Mouse (Mus musculus) liver, embryonic 12.5 days (tissue): ENCODE data around the gene Polr2h. TPM values are rescaled to one million over a fixed set of nuclear protein-coding genes. Genes with fewer than 3 reads are reported as not detected.

ENCODE experiments used
- ATAC-seq: fragments of 200-750 bp; cut with Nextera tagmentation; 2 replicates; pipeline ENCODE4 v1.8.0; 2017; ENCODE audit warnings: moderate number of reproducible peaks, mild to moderate bottlenecking, moderate library complexity
- H3K27ac ChIP-seq: fragments of 300-500 bp; sonication (generic); 2 replicates; pipeline ENCODE4 v1.5.1; 2016; ENCODE audit warnings: mild to moderate bottlenecking
- H3K27me3 ChIP-seq: fragments of 300-500 bp; sonication (generic); replicated peaks from 2 replicates; pipeline ENCODE4 v1.6.1; 2016; ENCODE audit warnings: mild to moderate bottlenecking, moderate library complexity
- H3K36me3 ChIP-seq: fragments of 300-500 bp; sonication (generic); 2 replicates; pipeline ENCODE4 v1.6.1; 2016; ENCODE audit warnings: mild to moderate bottlenecking, moderate library complexity
- H3K4me1 ChIP-seq: fragments of 300-500 bp; sonication (generic); 2 replicates; pipeline ENCODE4 v1.6.1; 2016
- H3K4me2 ChIP-seq: fragments of 300-500 bp; sonication (generic); 2 replicates; pipeline ENCODE4 v1.6.1; 2016; ENCODE audit warnings: mild to moderate bottlenecking, moderate library complexity
- H3K4me3 ChIP-seq: fragments of 300-500 bp; sonication (generic); 2 replicates; pipeline ENCODE4 v1.5.1; 2016; ENCODE audit warnings: mild to moderate bottlenecking, moderate library complexity
- H3K9ac ChIP-seq: fragments of 300-500 bp; sonication (generic); 2 replicates; pipeline ENCODE4 v1.6.1; 2016; ENCODE audit warnings: mild to moderate bottlenecking, moderate library complexity
- H3K9me3 ChIP-seq: fragments of 300-500 bp; sonication (generic); replicated peaks from 2 replicates; pipeline ENCODE4 v1.6.1; 2016; ENCODE audit warnings: mild to moderate bottlenecking, moderate library complexity
- WGBS: fragments of 180-500 bp; shearing (Covaris S2); methylation state at CpG from one replicate; pipeline ENCODE4 v1.1.7; 2016; ENCODE audit not compliant: insufficient replicate concordance; 5-methylcytosine and 5-hydroxymethylcytosine counted together
- polyA plus RNA-seq: library from polyadenylated mRNA; unstranded; fragments of >200 nt; fragmentation: Nextera tagmentation; extraction: Ambion mirVana; gene quantifications from 2 replicates; pipeline ENCODE4 v1.2.1, GENCODE M21; 2016

Polr2h gene
- polyA plus RNA-seq, 1 experiment from 2014 or later: 68.4 TPM

DNA sequence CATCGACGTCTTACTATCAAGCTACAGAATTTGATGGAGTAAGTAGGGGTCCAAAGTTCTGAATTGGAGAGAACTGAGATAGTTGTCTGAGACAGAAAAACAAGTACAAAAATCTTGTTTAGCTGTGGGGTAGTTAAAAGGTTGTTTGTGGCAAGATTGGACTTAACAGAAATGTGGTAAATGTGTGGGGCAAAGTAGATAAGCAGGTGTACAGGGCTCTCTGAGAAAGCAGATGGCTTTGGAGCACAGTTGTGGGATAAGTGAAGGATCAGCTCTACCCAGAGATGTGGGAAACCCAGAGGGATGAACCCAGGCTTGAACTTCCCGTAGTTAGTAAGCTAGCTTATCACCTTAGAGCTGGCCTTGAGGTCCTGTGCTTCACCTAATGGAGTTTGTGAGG, 26.7 kb upstream of the Polr2h start:
- Histone ChIP-seq H3K9me3 (no peaks in the 10 kb centered on the region), H3K36me3 (peaks cover 69% of the 10 kb centered on the region), H3K4me2 (no peak overlapping the region), H3K27me3 (peaks cover 24% of the 10 kb centered on the region), H3K9ac (no peak overlapping the region), H3K4me1 (peaks cover 67% of the 10 kb centered on the region), H3K27ac (peak overlapping the region; percentile 23; the same call in 1 of the 2 replicates), H3K4me3 (no peak overlapping the region)
- 56% methylated on average over 3 of the region's 3 CpGs for WGBS
- no peak for ATAC-seq

DNA sequence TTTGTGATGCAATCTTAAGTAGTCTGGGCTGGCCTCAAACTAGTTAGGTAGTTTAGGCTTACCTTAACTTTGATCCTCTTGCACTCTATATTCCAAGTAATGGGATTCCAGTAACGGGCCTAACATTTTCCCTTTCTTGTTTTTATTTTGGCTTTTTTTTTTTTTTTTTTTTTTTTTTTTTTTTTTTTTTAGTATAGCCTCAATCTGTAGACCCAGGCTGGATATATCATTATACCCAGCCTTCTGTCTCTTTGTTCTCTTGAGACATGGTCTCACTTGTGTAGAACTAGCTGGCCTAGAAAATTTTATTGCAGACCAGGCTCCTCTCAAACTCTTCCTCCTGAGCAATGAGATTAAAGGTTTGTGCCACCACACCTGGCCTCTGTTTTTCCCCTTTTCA, 25.8 kb upstream of the Polr2h start:
- Histone ChIP-seq H3K9me3 (no peaks in the 10 kb centered on the region), H3K27me3 (peaks cover 32% of the 10 kb centered on the region), H3K4me3 (no peak overlapping the region), H3K27ac (no peak overlapping the region), H3K4me2 (no peak overlapping the region), H3K9ac (no peak overlapping the region), H3K4me1 (peaks cover 73% of the 10 kb centered on the region), H3K36me3 (peaks cover 60% of the 10 kb centered on the region)
- WGBS: 74% methylated on average over 1 of the region's 1 CpGs
- ATAC-seq: no peak

DNA sequence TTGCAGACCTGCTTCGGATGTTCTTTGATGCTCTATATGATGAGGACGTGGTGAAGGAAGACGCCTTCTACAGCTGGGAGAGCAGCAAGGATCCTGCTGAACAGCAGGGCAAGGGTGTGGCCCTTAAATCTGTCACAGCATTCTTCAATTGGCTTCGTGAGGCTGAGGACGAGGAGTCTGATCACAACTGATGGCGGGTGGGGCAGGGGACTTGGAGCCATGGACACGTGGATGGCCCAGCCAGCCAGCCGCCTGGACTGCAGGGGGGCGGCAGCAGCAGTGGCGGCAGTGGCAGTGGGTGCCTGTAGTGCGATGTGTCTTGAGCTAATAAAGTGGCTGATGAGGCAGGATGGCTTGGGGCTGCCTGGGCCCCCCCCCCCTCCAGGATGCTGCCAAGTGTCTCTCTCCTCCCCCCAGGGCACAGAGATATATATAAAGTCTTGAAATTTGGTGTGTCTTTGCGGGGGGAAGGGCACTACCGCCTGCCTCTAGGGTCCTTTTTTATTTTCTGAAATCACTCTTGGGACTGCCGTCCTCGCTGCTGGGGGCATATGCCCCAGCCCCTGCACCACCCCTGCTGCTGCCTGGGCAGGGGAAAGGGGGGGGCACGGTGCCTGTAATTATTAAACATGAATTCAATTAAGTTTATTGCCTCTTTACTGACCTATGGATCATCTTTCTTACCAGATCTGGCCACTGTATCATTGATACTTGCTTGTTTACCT, 25.1 kb upstream of the Polr2h start:
- peak overlapping the region; percentile 70 for H3K4me3 ChIP-seq
- peaks cover 52% of the 10 kb centered on the region for H3K36me3 ChIP-seq
- H3K4me1 ChIP-seq: peaks cover 73% of the 10 kb centered on the region
- ATAC-seq: no peak
- H3K4me2 ChIP-seq: peak overlapping the region; percentile 98
- 59% methylated on average over 16 of the region's 16 CpGs for WGBS
- no peak overlapping the region for H3K9ac ChIP-seq
- H3K27ac ChIP-seq: peak overlapping the region; percentile 49; the same call in 1 of the 2 replicates
- H3K9me3 ChIP-seq: no peaks in the 10 kb centered on the region
- peaks cover 40% of the 10 kb centered on the region for H3K27me3 ChIP-seq

DNA sequence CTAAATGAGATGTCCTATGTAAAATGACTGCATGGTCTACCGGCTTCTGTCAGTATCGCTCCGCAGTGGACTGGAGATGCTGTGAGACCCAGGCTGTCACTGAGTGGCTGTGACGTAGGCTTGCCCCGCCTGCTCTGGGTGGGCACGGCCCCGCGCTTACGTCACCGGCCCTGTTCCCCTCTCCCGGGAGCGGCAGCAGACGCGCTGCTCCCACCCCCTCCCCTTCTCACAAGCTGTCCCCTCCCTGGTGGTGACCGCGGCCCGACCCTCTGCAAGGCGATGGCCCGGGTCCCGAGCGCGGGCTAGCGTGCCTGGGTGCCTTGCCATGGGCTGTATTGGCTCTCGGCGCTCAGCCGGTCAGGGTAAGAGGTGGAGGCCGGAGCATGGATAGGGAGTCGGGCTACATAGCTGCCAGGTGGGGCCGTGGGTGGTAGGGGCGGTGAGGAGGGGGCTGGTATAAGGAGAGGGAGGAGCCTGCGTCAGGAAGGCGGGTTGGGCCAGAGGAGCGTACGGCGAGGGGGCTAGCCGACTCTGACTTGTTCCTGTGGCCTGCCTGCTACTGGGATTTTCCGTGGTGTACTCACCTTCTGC, 24.3 kb upstream of the Polr2h start, which contains the start of gene Fam131a:
Fam131a (plus strand) TSS at position 131 of the 591 bp plus-strand sequence.
- Histone ChIP-seq H3K27ac (peak within 1 kb of the TSS; percentile 76), H3K4me1 (peaks cover 72% of the 10 kb centered on the region), H3K4me3 (peak within 1 kb of the TSS; percentile 70), H3K9ac (peak within 1 kb of the TSS; percentile 82), H3K4me2 (peak within 1 kb of the TSS; percentile 98), H3K9me3 (no peaks in the 10 kb centered on the region), H3K27me3 (peaks cover 46% of the 10 kb centered on the region), H3K36me3 (peaks cover 44% of the 10 kb centered on the region)
- WGBS: 1% methylated on average over 36 of the region's 37 CpGs
- ATAC-seq: peak; percentile 92

DNA sequence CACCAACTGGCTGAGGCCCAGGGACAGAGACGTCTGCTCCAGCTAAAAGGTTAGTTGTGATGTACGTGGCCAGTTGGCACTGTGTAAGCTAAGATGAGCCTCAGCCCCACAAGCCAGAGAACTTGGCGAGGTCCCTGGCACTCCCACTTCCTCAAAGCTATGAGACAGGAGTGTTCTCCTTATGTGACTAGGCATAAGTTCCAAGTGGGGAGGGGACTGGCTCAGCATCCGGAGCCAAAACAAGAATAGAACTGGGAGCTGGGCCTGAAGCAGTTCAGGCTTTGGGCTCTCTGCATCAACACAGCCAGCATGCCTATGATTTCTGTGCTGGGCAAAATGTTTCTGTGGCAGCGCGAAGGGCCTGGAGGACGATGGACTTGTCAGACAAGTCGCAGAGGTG, 22.7 kb upstream of the Polr2h start:
- no peak for ATAC-seq
- peaks cover 61% of the 10 kb centered on the region for H3K27me3 ChIP-seq
- peaks cover 29% of the 10 kb centered on the region for H3K36me3 ChIP-seq
- 69% methylated on average over 8 of the region's 8 CpGs for WGBS
- no peak overlapping the region for H3K27ac ChIP-seq
- H3K4me2 ChIP-seq: no peak overlapping the region
- no peaks in the 10 kb centered on the region for H3K9me3 ChIP-seq
- H3K4me3 ChIP-seq: no peak overlapping the region
- peaks cover 56% of the 10 kb centered on the region for H3K4me1 ChIP-seq
- no peak overlapping the region for H3K9ac ChIP-seq

DNA sequence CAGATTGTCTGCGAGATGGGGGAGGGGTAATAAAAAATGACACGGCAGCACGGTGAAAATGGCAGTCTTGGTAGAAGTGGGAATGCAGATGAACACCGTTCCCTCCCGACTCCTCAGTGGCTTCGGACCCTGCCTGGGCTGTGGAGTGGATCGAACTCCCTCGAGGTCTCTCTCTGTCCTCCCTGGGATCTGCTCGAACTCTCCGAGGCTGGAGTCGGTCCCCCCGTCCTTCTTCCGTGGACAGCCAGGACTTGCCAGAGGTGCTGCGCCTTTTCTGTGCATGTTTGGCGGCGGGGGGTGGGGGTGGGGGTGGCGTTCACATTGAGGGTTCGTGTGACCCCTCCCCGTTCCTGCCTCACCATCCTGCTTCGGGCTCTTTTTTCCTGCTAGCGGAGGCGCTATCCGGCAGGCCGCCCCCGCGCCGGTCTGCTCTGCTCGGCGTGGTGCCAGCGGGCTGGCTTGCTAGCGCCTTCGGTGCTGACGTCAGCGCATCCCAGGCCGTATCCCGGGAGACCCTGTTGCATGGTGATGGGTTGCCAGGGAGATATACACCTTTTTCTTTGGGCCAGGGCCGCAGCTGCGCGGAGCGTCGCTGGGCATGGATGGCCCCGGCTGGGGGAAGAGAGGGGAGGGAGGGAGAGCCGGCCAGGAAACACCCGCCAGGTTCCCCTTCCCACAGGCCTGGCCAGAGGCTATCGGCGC, 21.7 kb upstream of the Polr2h start:
- WGBS: 5% methylated on average over 45 of the region's 46 CpGs
- no peaks in the 10 kb centered on the region for H3K9me3 ChIP-seq
- peaks cover 46% of the 10 kb centered on the region for H3K4me1 ChIP-seq
- H3K27me3 ChIP-seq: peaks cover 66% of the 10 kb centered on the region
- H3K27ac ChIP-seq: no peak overlapping the region
- peak overlapping the region; percentile 39 for H3K4me3 ChIP-seq
- ATAC-seq: no peak
- peaks cover 19% of the 10 kb centered on the region for H3K36me3 ChIP-seq
- peak overlapping the region; percentile 40 for H3K9ac ChIP-seq
- peak overlapping the region; percentile 67 for H3K4me2 ChIP-seq

DNA sequence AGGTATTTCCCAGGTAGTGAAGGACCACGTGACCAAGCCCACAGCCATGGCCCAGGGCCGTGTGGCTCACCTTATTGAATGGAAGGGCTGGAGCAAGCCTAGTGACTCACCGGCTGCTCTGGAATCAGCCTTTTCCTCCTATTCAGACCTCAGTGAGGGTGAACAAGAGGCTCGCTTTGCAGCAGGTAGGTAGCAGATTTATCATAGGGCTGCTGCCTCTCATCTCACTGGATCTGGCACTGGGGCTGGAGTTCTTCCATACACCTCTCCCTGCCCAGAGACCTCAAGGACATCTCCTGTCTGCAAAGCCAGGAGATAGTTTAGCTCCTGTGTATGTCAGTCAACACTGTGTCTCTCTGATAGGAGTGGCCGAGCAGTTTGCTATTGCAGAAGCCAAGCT, 18.2 kb upstream of the Polr2h start:
- Histone ChIP-seq H3K27ac (no peak overlapping the region), H3K27me3 (peaks cover 58% of the 10 kb centered on the region), H3K9ac (no peak overlapping the region), H3K4me2 (no peak overlapping the region), H3K9me3 (no peaks in the 10 kb centered on the region), H3K36me3 (peaks cover 4% of the 10 kb centered on the region; the same call in 1 of the 2 replicates), H3K4me1 (peaks cover 51% of the 10 kb centered on the region), H3K4me3 (no peak overlapping the region)
- no peak for ATAC-seq
- 65% methylated on average over 5 of the region's 5 CpGs for WGBS

DNA sequence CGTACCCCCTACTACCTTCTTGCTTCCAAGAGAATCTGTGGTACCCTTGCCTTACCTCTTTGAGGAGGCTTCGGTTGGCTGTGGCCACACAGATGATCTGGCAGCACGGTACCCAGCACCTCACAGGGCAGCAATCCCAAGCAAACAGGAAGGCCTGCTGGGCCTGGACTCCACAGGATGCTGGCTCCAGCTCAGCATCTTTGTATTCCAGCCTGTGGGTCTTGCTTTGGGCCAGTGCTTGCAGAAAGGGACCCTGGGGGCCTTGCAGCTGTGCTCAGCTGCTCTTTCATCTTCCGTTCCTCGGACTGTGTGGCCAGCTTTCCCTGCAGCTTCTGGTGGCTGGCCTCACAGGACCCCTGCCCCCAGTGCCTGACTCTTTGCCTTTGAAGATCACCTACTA, 17.4 kb upstream of the Polr2h start:
- Histone ChIP-seq H3K4me2 (no peak overlapping the region), H3K27ac (no peak overlapping the region), H3K27me3 (peaks cover 50% of the 10 kb centered on the region), H3K9me3 (no peaks in the 10 kb centered on the region), H3K4me3 (no peak overlapping the region), H3K4me1 (peaks cover 53% of the 10 kb centered on the region), H3K9ac (no peak overlapping the region), H3K36me3 (peaks cover 4% of the 10 kb centered on the region; the same call in 1 of the 2 replicates)
- 70% methylated on average over 5 of the region's 5 CpGs for whole genome bisulfite sequencing
- no peak for ATAC-seq

DNA sequence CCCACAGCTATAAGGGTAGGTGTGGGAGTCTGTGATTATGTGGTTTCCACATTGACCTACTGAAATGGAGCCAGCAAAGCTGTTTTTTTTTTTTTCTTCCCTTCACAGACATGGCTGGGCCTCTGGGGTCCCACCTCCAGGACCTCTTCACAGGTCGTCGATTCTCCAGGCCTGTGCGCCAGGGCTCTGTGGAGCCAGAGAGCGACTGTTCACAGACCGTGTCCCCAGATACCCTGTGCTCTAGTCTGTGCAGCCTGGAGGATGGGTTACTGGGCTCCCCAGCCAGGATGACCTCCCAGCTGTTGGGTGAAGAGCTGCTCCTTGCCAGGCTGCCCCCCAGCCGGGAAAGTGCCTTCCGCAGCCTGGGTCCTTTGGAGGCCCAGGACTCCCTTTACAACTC, 16.1 kb upstream of the Polr2h start:
- WGBS: 77% methylated on average over 7 of the region's 7 CpGs
- no peak overlapping the region; the same call in 1 of the 2 replicates for H3K9ac ChIP-seq

DNA sequence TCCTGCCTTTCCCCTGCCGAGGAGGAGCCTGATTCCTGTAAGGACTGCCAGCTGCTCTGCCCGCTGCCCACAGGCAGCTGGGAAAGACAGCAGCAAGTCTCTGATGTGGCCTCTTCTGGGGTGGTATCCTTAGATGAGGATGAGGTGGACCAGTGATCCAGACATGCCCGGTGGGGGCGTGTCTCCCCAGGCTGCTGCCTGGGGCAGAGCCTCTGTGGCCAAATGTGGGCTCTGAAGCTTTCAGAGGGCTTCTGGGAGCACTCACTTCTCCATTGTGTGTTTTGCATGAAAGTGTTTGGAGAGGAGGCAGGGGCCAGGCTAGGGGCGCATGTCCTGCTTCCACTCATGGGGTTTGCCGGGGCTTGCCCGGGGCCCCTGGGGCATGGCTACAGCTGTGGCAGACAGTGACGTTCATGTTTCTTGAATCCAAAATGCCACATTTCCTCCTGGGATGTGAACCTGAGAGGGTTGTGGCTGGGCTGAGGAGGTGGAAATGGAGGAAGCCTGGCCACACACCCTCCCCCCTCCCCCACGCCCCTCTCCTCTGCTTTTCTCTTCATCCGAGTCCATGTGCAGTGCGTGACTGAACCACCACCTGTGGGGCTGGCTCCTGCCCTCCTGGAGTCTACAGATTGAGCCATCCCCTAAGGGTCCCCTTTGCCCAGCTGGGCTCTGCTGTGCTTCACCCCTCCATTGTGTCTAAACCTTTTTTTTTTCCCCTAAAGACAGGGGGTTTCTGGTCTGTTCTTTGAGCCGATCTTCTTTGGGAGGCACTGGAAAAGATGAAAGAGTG, 15.5 kb upstream of the Polr2h start:
- peaks cover 58% of the 10 kb centered on the region for H3K4me1 ChIP-seq
- peaks cover 21% of the 10 kb centered on the region for H3K36me3 ChIP-seq
- 46% methylated on average over 12 of the region's 12 CpGs for WGBS
- no peak for ATAC-seq
- no peaks in the 10 kb centered on the region for H3K9me3 ChIP-seq
- peak overlapping the region; percentile 65 for H3K4me2 ChIP-seq
- H3K27me3 ChIP-seq: peaks cover 31% of the 10 kb centered on the region
- H3K4me3 ChIP-seq: peak overlapping the region; percentile 29; the same call in 1 of the 2 replicates
- H3K9ac ChIP-seq: peak overlapping the region; percentile 52
- H3K27ac ChIP-seq: peak overlapping the region; percentile 94

More for the DNA sequence above, 16.1 kb upstream of the Polr2h start:
- H3K4me1 ChIP-seq: peaks cover 53% of the 10 kb centered on the region
- no peak for ATAC-seq
- H3K27ac ChIP-seq: peak overlapping the region; percentile 94
- no peaks in the 10 kb centered on the region for H3K9me3 ChIP-seq
- peaks cover 37% of the 10 kb centered on the region for H3K27me3 ChIP-seq
- H3K4me3 ChIP-seq: no peak overlapping the region
- peaks cover 17% of the 10 kb centered on the region for H3K36me3 ChIP-seq
- H3K4me2 ChIP-seq: no peak overlapping the region

DNA sequence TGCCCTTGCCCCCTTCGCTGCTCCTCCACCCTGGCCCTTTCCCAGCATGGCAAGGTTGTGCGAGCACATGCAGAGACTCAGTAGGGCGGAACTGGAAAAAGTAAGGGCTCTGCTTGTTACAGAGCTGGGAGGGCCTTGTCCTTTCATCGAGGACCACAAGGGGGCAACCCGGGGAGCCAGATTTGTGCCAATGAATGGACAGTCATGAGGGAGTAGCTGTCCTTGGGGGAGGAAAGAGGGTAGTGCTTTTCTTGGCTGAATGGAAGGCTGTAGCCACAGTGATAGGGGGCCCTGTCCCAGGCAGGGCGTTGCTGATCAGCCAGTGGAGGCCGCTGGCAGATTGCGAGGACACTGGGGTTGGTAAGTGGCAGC, 15.0 kb upstream of the Polr2h start:
- H3K9ac ChIP-seq: peak overlapping the region; percentile 52
- H3K36me3 ChIP-seq: peaks cover 27% of the 10 kb centered on the region
- H3K9me3 ChIP-seq: no peaks in the 10 kb centered on the region
- ATAC-seq: peak; percentile 83
- H3K4me3 ChIP-seq: peak overlapping the region; percentile 29; the same call in 1 of the 2 replicates
- peak overlapping the region; percentile 94 for H3K27ac ChIP-seq
- 6% methylated on average over 8 of the region's 8 CpGs for WGBS
- H3K27me3 ChIP-seq: peaks cover 25% of the 10 kb centered on the region
- peak overlapping the region; percentile 65 for H3K4me2 ChIP-seq
- peaks cover 64% of the 10 kb centered on the region for H3K4me1 ChIP-seq
